Mouse (Mus musculus) lung, postnatal 0 days (tissue): ENCODE data around the gene Sh3d19.

Experiments
- CTCF ChIP-seq: IDR thresholded peaks from 2 replicates; pipeline ENCODE4 v1.5.1; 2016; ENCODE audit warnings: antibody characterized with exemption, mild to moderate bottlenecking
- EP300 ChIP-seq: IDR thresholded peaks from 2 replicates; pipeline ENCODE4 v1.6.1; 2016; ENCODE audit warnings: antibody characterized with exemption, mild to moderate bottlenecking, control low read depth

GRCm38 (mm10) chr3:85923343-85923742 lies 47.6 kb upstream of the Sh3d19 start:
- no peak for TF ChIP-seq CTCF
- no peak for TF ChIP-seq EP300
